Mouse (Mus musculus) midbrain, postnatal 0 days (tissue): Measurements from ENCODE around the gene Rap1gap. TPM values are rescaled to one million over a fixed set of nuclear protein-coding genes. Genes with fewer than 3 reads are reported as not detected.
A peak's percentile ranks its signal among the peaks of the same experiment; 100 is the strongest.

ENCODE experiments used
- ATAC-seq: fragments of 200-750 bp; cut with Nextera tagmentation; 2 replicates; pipeline ENCODE4 v1.8.0; 2017; ENCODE audit warnings: moderate number of reproducible peaks, mild to moderate bottlenecking, moderate TSS enrichment, moderate library complexity; ENCODE audit not compliant: low FRiP score
- DNase-seq: peaks from one replicate; pipeline ENCODE4 v3.0.0-alpha.2; 2015; ENCODE audit warnings: low spot score
- H3K27ac ChIP-seq: fragments of 300-500 bp; sonication (generic); 2 replicates; pipeline ENCODE4 v1.5.1; 2014; ENCODE audit warnings: low read depth, mild to moderate bottlenecking, low read length, mixed read lengths
- H3K27me3 ChIP-seq: fragments of 300-500 bp; sonication (generic); 2 replicates; pipeline ENCODE4 v1.6.1; 2014; ENCODE audit warnings: low read length, control low read depth, mixed read lengths; ENCODE audit not compliant: insufficient read depth
- H3K36me3 ChIP-seq: fragments of 300-500 bp; sonication (generic); 2 replicates; pipeline ENCODE4 v1.6.1; 2014; ENCODE audit warnings: low read length, control low read depth, mixed read lengths; ENCODE audit not compliant: insufficient read depth
- H3K4me1 ChIP-seq: fragments of 300-500 bp; sonication (generic); 2 replicates; pipeline ENCODE4 v1.6.1; 2014; ENCODE audit warnings: mild to moderate bottlenecking, control low read depth, antibody characterized with exemption, low read length, mixed read lengths; ENCODE audit not compliant: insufficient read depth
- H3K4me2 ChIP-seq: fragments of 300-500 bp; sonication (generic); 2 replicates; pipeline ENCODE4 v1.6.1; 2014; ENCODE audit warnings: low read depth, mild to moderate bottlenecking, low read length, mixed read lengths; ENCODE audit not compliant: poor library complexity, severe bottlenecking
- H3K4me3 ChIP-seq: fragments of 300-500 bp; sonication (generic); 2 replicates; pipeline ENCODE4 v1.5.1; 2014; ENCODE audit warnings: low read depth, mild to moderate bottlenecking, low read length, moderate library complexity
- H3K9ac ChIP-seq: fragments of 300-500 bp; sonication (generic); replicated peaks from 2 replicates; pipeline ENCODE4 v1.6.1; 2014; ENCODE audit warnings: mild to moderate bottlenecking, low read length, moderate library complexity, mixed read lengths; ENCODE audit not compliant: poor library complexity, severe bottlenecking
- H3K9me3 ChIP-seq: fragments of 300-500 bp; sonication (generic); 2 replicates; pipeline ENCODE4 v1.6.1; 2016; ENCODE audit warnings: low read length, control low read depth
- CTCF ChIP-seq: IDR thresholded peaks from 2 replicates; pipeline ENCODE4 v1.5.1; 2016; ENCODE audit warnings: antibody characterized with exemption, mild to moderate bottlenecking
- WGBS: fragments of 180-500 bp; shearing (Covaris S2); extraction: QIAGEN DNeasy Blood & Tissue Kit; methylation state at CpG from one replicate; pipeline ENCODE4 v1.1.7; 2014; 5-methylcytosine and 5-hydroxymethylcytosine counted together
- polyA plus RNA-seq: library from polyadenylated mRNA; unstranded; fragments of >200 nt; fragmentation: Nextera tagmentation; extraction: Ambion mirVana; gene quantifications from 2 replicates; pipeline ENCODE4 v1.2.1, GENCODE M21; 2015
- total RNA-seq: library from RNA; depleted of rRNA; stranded (reverse); fragments of >200 nt; gene quantifications from 2 replicates; pipeline ENCODE4 v1.2.3, GENCODE M21; 2014

Gene Rap1gap
- total and polyA plus RNA-seq, 2 experiments from 2014 or later, result 115 to 270 TPM

- H3K9me3 ChIP-seq, result no peaks in the 10 kb centered on the region
- WGBS, result 70% methylated on average over 3 of the region's 3 CpGs
- peaks cover 38% of the 10 kb centered on the region for H3K36me3 ChIP-seq
- DNase-seq, result no peak
- H3K27ac ChIP-seq, result no peak overlapping the region
- H3K27me3 ChIP-seq, result no peaks in the 10 kb centered on the region
- no peak overlapping the region for H3K4me2 ChIP-seq
- no peak overlapping the region for H3K4me3 ChIP-seq
- no peak for TF ChIP-seq CTCF
- no peaks in the 10 kb centered on the region for H3K4me1 ChIP-seq
- ATAC-seq, result no peak
- H3K9ac ChIP-seq, result no peak overlapping the region
Observed at GRCm38 (mm10) chr4:137631596-137631995, 32.9 kb upstream of the Rap1gap start.

DNA sequence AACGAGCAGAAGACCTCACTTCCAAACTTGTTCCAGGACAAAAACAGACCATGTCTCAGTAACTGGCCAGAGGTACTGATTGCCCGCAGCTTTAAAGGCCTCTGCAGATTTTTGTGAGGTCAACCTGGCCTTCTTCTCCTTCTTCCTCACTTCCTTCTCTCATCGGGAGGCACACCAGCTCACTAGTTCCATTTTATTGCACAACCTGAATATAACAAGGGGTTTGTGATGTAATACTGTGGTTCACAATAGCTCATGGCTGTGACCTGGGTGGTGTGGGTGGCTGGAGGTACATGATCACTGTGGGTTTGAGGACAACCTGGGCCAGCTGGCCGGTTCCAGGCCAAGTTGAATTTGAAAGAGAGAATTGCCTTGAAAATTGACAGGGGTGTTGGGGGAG is 31.1 kb upstream of the Rap1gap start:
- ATAC-seq (no peak), DNase-seq (no peak)

GRCm38 (mm10) chr4:137636597-137636996 is 27.9 kb upstream of the Rap1gap start:
- H3K27me3 ChIP-seq, result no peaks in the 10 kb centered on the region
- peak; percentile 44 for TF ChIP-seq CTCF
- no peak overlapping the region for H3K4me3 ChIP-seq
- DNase-seq (no peak), ATAC-seq (no peak)
- H3K27ac ChIP-seq, result no peak overlapping the region
- H3K9ac ChIP-seq, result no peak overlapping the region
- H3K4me1 ChIP-seq, result no peaks in the 10 kb centered on the region
- no peak overlapping the region for H3K4me2 ChIP-seq
- whole genome bisulfite sequencing, result 92% methylated on average over 3 of the region's 3 CpGs
- peaks cover 51% of the 10 kb centered on the region for H3K36me3 ChIP-seq
- H3K9me3 ChIP-seq, result no peaks in the 10 kb centered on the region

More for the DNA sequence above, 31.1 kb upstream of the Rap1gap start:
- H3K4me1 ChIP-seq, result no peaks in the 10 kb centered on the region
- no peaks in the 10 kb centered on the region for H3K27me3 ChIP-seq
- TF ChIP-seq CTCF, result no peak
- peaks cover 42% of the 10 kb centered on the region for H3K36me3 ChIP-seq
- H3K9me3 ChIP-seq, result no peaks in the 10 kb centered on the region
- WGBS, result 90% methylated on average over 4 of the region's 4 CpGs
- no peak overlapping the region for H3K9ac ChIP-seq
- H3K4me3 ChIP-seq, result no peak overlapping the region
- no peak overlapping the region for H3K27ac ChIP-seq
- H3K4me2 ChIP-seq, result no peak overlapping the region

GRCm38 (mm10) chr4:137641556-137641955 is 23.0 kb upstream of the Rap1gap start:
- TF ChIP-seq CTCF, result no peak
- ATAC-seq, result no peak
- no peak overlapping the region for H3K9ac ChIP-seq
- H3K27ac ChIP-seq, result no peak overlapping the region
- H3K4me2 ChIP-seq, result no peak overlapping the region
- no peaks in the 10 kb centered on the region for H3K27me3 ChIP-seq
- WGBS, result 81% methylated on average over 5 of the region's 5 CpGs
- peaks cover 43% of the 10 kb centered on the region for H3K36me3 ChIP-seq
- H3K4me3 ChIP-seq, result no peak overlapping the region
- H3K9me3 ChIP-seq, result no peaks in the 10 kb centered on the region
- H3K4me1 ChIP-seq, result no peaks in the 10 kb centered on the region
- DNase-seq, result no peak

GRCm38 (mm10) chr4:137642101-137642500 is 22.4 kb upstream of the Rap1gap start:
- DNase-seq (no peak), ATAC-seq (no peak)
- TF ChIP-seq CTCF, result no peak
- H3K36me3 ChIP-seq, result peaks cover 46% of the 10 kb centered on the region
- H3K27ac ChIP-seq, result no peak overlapping the region
- H3K27me3 ChIP-seq, result no peaks in the 10 kb centered on the region
- H3K9me3 ChIP-seq, result no peaks in the 10 kb centered on the region
- H3K4me1 ChIP-seq, result no peaks in the 10 kb centered on the region
- H3K4me2 ChIP-seq, result no peak overlapping the region
- no peak overlapping the region for H3K4me3 ChIP-seq
- 42% methylated on average over 2 of the region's 2 CpGs for WGBS
- H3K9ac ChIP-seq, result no peak overlapping the region

GRCm38 (mm10) chr4:137643459-137643858 is 21.1 kb upstream of the Rap1gap start:
- Histone ChIP-seq H3K9me3 (no peaks in the 10 kb centered on the region), H3K27me3 (no peaks in the 10 kb centered on the region), H3K4me1 (no peaks in the 10 kb centered on the region), H3K36me3 (peaks cover 45% of the 10 kb centered on the region), H3K4me2 (no peak overlapping the region), H3K27ac (no peak overlapping the region), H3K4me3 (no peak overlapping the region), H3K9ac (no peak overlapping the region)
- WGBS, result 78% methylated on average over 2 of the region's 2 CpGs
- no peak for TF ChIP-seq CTCF
- no peak for ATAC-seq
- DNase-seq, result no peak
